Mouse (Mus musculus) pancreas, adult 10 weeks (tissue): ENCODE data around the gene Rybp. TPM values are rescaled to one million over a fixed set of nuclear protein-coding genes. Genes with fewer than 3 reads are reported as not detected.

Source experiments
- polyA plus RNA-seq: library from polyadenylated mRNA; stranded (reverse); fragments of 350-450 nt; fragmentation: Illumina TruSeq; extraction: RNeasy Lipid Tissue Mini Kit (QIAGEN cat#74804); gene quantifications from one replicate; pipeline ENCODE4 v1.2.3, GENCODE M21; 2015; ENCODE audit warnings: low read depth, low replicate concordance; ENCODE audit not compliant: insufficient read depth

Gene Rybp
- polyA plus RNA-seq = 5.0 TPM

DNA sequence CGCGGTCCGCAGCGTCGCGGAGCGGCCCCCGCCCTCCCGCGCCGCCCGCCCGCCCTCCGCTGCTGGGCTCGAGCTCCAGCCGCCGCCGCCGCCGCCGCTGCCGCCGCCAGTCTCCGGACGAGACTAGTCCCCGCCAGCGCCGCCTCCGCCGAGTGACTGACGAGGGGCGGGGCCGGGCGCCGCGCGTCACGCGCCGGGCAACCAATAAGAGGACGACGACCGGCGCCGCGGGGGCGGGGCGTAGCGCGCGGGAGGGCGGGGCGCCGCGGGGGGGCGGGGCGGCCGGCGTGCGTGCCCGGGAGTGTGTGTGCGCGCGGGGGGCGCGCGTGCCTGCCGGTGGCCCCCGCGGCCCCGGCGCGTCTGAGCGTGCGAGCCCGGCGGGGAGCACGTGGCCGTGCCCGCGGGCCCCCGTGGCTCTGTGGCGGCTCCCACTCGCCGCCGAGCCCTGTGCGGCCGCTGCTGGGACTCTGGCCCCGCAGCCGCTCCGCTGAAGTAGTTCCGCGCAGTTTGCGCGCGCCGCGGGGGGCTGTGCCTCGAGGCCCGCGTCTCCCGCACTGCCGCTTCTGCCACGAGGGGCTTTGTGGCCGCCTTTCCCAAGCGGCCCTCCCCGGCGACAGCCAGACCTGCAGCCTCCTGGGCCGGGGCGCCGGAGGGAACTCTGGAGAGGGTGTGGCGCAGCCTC, at the start of gene Rybp:
TSS of gene Rybp (minus strand) at position 152 of the 682 bp plus-strand sequence.

